Mouse (Mus musculus) brain, embryonic 14.5 days (tissue): Measurements from ENCODE around the gene Ndufc1.

Experiments used
- CTCF ChIP-seq: fragments of 200-500 bp; IDR thresholded peaks from 2 replicates; pipeline ENCODE4 v1.5.1; 2012; ENCODE audit warnings: inconsistent platforms, mild to moderate bottlenecking, moderate library complexity, borderline replicate concordance; ENCODE audit not compliant: insufficient read depth, insufficient read length; ENCODE audit errors: extremely low read depth
- POLR2A ChIP-seq: fragments of 200-500 bp; IDR thresholded peaks from 2 replicates; pipeline ENCODE4 v1.6.1; 2012; ENCODE audit warnings: mild to moderate bottlenecking, inconsistent platforms, borderline replicate concordance; ENCODE audit not compliant: poor library complexity, insufficient read depth, insufficient read length, severe bottlenecking; ENCODE audit errors: extremely low read depth

DNA sequence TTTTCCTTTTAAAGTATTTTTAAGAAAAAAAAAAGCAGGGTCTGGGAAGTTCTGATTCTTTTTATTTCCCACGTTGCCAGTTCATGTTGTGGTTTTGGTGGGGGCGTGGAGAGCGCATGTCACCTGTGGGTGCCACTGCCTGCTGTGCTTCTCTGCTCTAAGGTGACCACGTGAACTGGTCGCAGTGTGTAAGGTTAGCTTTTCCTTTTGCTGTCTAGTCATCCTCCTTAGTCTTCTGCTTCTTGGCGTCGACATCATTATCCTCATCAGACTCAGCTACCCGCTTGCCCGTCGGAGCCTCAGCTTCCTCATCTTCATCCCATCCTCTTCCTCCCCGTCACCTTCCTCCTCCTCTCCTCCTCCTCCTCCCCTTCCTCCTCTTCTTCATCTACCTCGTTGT is 6.2 kb downstream of the Ndufc1 start:
- no peak for TF ChIP-seq CTCF
- TF ChIP-seq POLR2A = no peak
